Mouse (Mus musculus): ENCODE measurements around the gene Hist1h3h. TPM values are rescaled to one million over a fixed set of nuclear protein-coding genes. Genes with fewer than 3 reads are reported as not detected.
"Not testable (repeated sequence)": the region's sequence is repeated elsewhere in the genome, so short reads cannot be mapped to it uniquely, and the experiment has no call there.

Hist1h3h gene
- 2.7 and 3.3 TPM in 2 replicates for polyA plus RNA-seq (2015; fragmentation: Nextera tagmentation; extraction: Ambion mirVana)

- H3K27me3 ChIP-seq, H3K9me3 ChIP-seq, H3K36me3 ChIP-seq: not testable (repeated sequence)
- Histone ChIP-seq H3K27ac (replicated peaks) (peak within 1 kb of the TSS; percentile 90), H3K4me3 (peak within 1 kb of the TSS; percentile 42), H3K4me1 (replicated peaks) (peaks cover 44% of the 10 kb centered on the region), H3K9ac (peak within 1 kb of the TSS; percentile 79), H3K4me2 (peak within 1 kb of the TSS; percentile 67)
- under 1% methylated on average over 28 of the region's 56 CpGs for WGBS
- ATAC-seq (ENCODE audit: low read depth): peak; percentile 47
Measured at GRCm38 (mm10) chr13:21717397-21718357, at the start of gene Hist1h3h. Gene Hist1h3h, plus strand, starts transcription at chr13:21717659.

GRCm38 (mm10) chr13:21677305-21677704, 40.2 kb upstream of the Hist1h3h start, which contains the start of gene Olfr1360:
Gene Olfr1360, minus strand, starts transcription at chr13:21677405.
- Histone ChIP-seq H3K27ac (replicated peaks) (no peak within 1 kb of the TSS), H3K27me3 (no peaks in the 10 kb centered on the region), H3K4me2 (no peak within 1 kb of the TSS), H3K9me3 (no peaks in the 10 kb centered on the region), H3K9ac (no peak within 1 kb of the TSS), H3K4me3 (no peak within 1 kb of the TSS), H3K36me3 (no peaks in the 10 kb centered on the region), H3K4me1 (replicated peaks) (no peaks in the 10 kb centered on the region)
- WGBS: 80% methylated on average over 2 of the region's 2 CpGs
- ATAC-seq (ENCODE audit: low read depth): no peak

- no peak within 1 kb of the TSS for H3K9ac ChIP-seq
- H3K27me3 ChIP-seq: no peaks in the 10 kb centered on the region
- ATAC-seq (ENCODE audit: low read depth): no peak
- no peak within 1 kb of the TSS for H3K4me2 ChIP-seq
- no peaks in the 10 kb centered on the region for H3K4me1 ChIP-seq (replicated peaks)
- no peak within 1 kb of the TSS for H3K4me3 ChIP-seq
- no peaks in the 10 kb centered on the region for H3K36me3 ChIP-seq
- no peak within 1 kb of the TSS for H3K27ac ChIP-seq (replicated peaks)
- H3K9me3 ChIP-seq: no peaks in the 10 kb centered on the region
Measured at GRCm38 (mm10) chr13:21697811-21698210, 19.6 kb upstream of the Hist1h3h start, which contains the start of gene Olfr1359. Gene Olfr1359, plus strand, starts transcription at chr13:21698111.

- H3K9ac ChIP-seq: no peak overlapping the region
- no peak overlapping the region for H3K27ac ChIP-seq (replicated peaks)
- H3K9me3 ChIP-seq: no peaks in the 10 kb centered on the region
- no peak overlapping the region for H3K4me3 ChIP-seq
- H3K4me2 ChIP-seq: no peak overlapping the region
- ATAC-seq (ENCODE audit: low read depth): no peak
- H3K27me3 ChIP-seq: no peaks in the 10 kb centered on the region
- H3K4me1 ChIP-seq (replicated peaks): peaks cover 7% of the 10 kb centered on the region; the same call in 1 of the 2 replicates
- H3K36me3 ChIP-seq: no peaks in the 10 kb centered on the region
- 75% methylated on average over 4 of the region's 4 CpGs for WGBS
Measured at GRCm38 (mm10) chr13:21706669-21707068, 10.8 kb upstream of the Hist1h3h start.

GRCm38 (mm10) chr13:21710031-21710711, 7.3 kb upstream of the Hist1h3h start:
- H3K9ac ChIP-seq: peak overlapping the region; percentile 72

GRCm38 (mm10) chr13:21710821-21711525, 6.5 kb upstream of the Hist1h3h start:
- ATAC-seq (ENCODE audit: low read depth): peak; percentile 80
- Histone ChIP-seq H3K4me3 (peak overlapping the region; percentile 59), H3K27me3 (no peaks in the 10 kb centered on the region), H3K9me3 (no peaks in the 10 kb centered on the region), H3K27ac (replicated peaks) (no peak overlapping the region), H3K4me2 (peak overlapping the region; percentile 68), H3K9ac (peak overlapping the region; percentile 55), H3K4me1 (replicated peaks) (peaks cover 18% of the 10 kb centered on the region), H3K36me3 (no peaks in the 10 kb centered on the region)
- 2% methylated on average over 22 of the region's 22 CpGs for WGBS

More at GRCm38 (mm10) chr13:21710031-21710711, 7.3 kb upstream of the Hist1h3h start:
- under 1% methylated on average over 32 of the region's 32 CpGs for WGBS
- peaks cover 13% of the 10 kb centered on the region for H3K4me1 ChIP-seq (replicated peaks)
- H3K4me3 ChIP-seq: peak overlapping the region; percentile 59
- H3K9me3 ChIP-seq: no peaks in the 10 kb centered on the region
- H3K36me3 ChIP-seq: no peaks in the 10 kb centered on the region
- peak overlapping the region; percentile 68 for H3K4me2 ChIP-seq
- H3K27me3 ChIP-seq: no peaks in the 10 kb centered on the region
- peak; percentile 86 for ATAC-seq (ENCODE audit: low read depth)
- H3K27ac ChIP-seq (replicated peaks): peak overlapping the region; percentile 73

- Histone ChIP-seq H3K4me1 (replicated peaks) (peaks cover 18% of the 10 kb centered on the region), H3K4me2 (peak overlapping the region; percentile 68), H3K4me3 (peak overlapping the region; percentile 59), H3K27ac (replicated peaks) (no peak overlapping the region), H3K36me3 (no peaks in the 10 kb centered on the region), H3K27me3 (no peaks in the 10 kb centered on the region), H3K9ac (peak overlapping the region; percentile 55), H3K9me3 (no peaks in the 10 kb centered on the region)
- 28% methylated on average over 4 of the region's 4 CpGs for WGBS
- ATAC-seq (ENCODE audit: low read depth): no peak
Measured at GRCm38 (mm10) chr13:21711698-21712097, 5.8 kb upstream of the Hist1h3h start.

- 1% methylated on average over 7 of the region's 7 CpGs for WGBS
- Histone ChIP-seq H3K9ac (peak overlapping the region; percentile 64), H3K4me1 (replicated peaks) (peaks cover 35% of the 10 kb centered on the region), H3K27ac (replicated peaks) (0 out of 2 replicates have a peak overlapping the region, but pooled peaks have one; percentile 90), H3K4me2 (peak overlapping the region; percentile 67), H3K36me3 (no peaks in the 10 kb centered on the region), H3K27me3 (no peaks in the 10 kb centered on the region), H3K9me3 (no peaks in the 10 kb centered on the region), H3K4me3 (peak overlapping the region; percentile 42)
- no peak for ATAC-seq (ENCODE audit: low read depth)
Measured at GRCm38 (mm10) chr13:21714725-21715124, 2.7 kb upstream of the Hist1h3h start.

GRCm38 (mm10) chr13:21715131-21715863, 2.2 kb upstream of the Hist1h3h start:
- peaks cover 39% of the 10 kb centered on the region for H3K4me1 ChIP-seq (replicated peaks)
- H3K9ac ChIP-seq: peak overlapping the region; percentile 64
- ATAC-seq (ENCODE audit: low read depth): peak; percentile 8; the same call in 1 of the 2 replicates
- whole genome bisulfite sequencing: 2% methylated on average over 22 of the region's 22 CpGs
- peak overlapping the region; percentile 90 for H3K27ac ChIP-seq (replicated peaks)
- peak overlapping the region; percentile 42 for H3K4me3 ChIP-seq
- no peaks in the 10 kb centered on the region for H3K9me3 ChIP-seq
- H3K4me2 ChIP-seq: peak overlapping the region; percentile 67
- H3K36me3 ChIP-seq: no peaks in the 10 kb centered on the region
- no peaks in the 10 kb centered on the region for H3K27me3 ChIP-seq

- peak within 1 kb of the TSS; percentile 42 for H3K4me3 ChIP-seq
- H3K27me3 ChIP-seq, H3K9me3 ChIP-seq, H3K36me3 ChIP-seq: not testable (repeated sequence)
- peak within 1 kb of the TSS; percentile 67 for H3K4me2 ChIP-seq
- ATAC-seq (ENCODE audit: low read depth): peak; percentile 94
- peak within 1 kb of the TSS; percentile 90 for H3K27ac ChIP-seq (replicated peaks)
- 3% methylated on average over 37 of the region's 50 CpGs for WGBS
- peak within 1 kb of the TSS; percentile 72 for H3K9ac ChIP-seq
- peaks cover 44% of the 10 kb centered on the region for H3K4me1 ChIP-seq (replicated peaks)
Measured at GRCm38 (mm10) chr13:21715864-21716539, 1.5 kb upstream of the Hist1h3h start, which contains the start of the genes Hist1h2bl and Hist1h2ai. Gene Hist1h2bl, minus strand, starts transcription at chr13:21716143. Gene Hist1h2ai, plus strand, starts transcription at chr13:21716422.
